Mouse (Mus musculus) MEL (cell line): ENCODE data around the gene Cblc.

ENCODE experiments used
- CTCF ChIP-seq, 3 experiments: IDR thresholded peaks in 2 of 3; conservative IDR thresholded peaks in 1 of 3; 2 replicates each; pipeline ENCODE4 v1.5.1; 2011 to 2012; ENCODE audit warnings: low read length in 3 of 3, low read depth in 2 of 3, mild to moderate bottlenecking in 2 of 3, improper control_type of control experiment in 1 of 3, inconsistent platforms in 1 of 3, mixed read lengths in 1 of 3, moderate library complexity in 1 of 3; ENCODE audit not compliant: control insufficient read depth in 1 of 3, insufficient read depth in 1 of 3, poor library complexity in 1 of 3, severe bottlenecking in 1 of 3
- EP300 ChIP-seq, 2 experiments: IDR thresholded peaks; 2 replicates each; pipeline ENCODE4 v1.6.1; 2011; ENCODE audit warnings: improper control_type of control experiment in 2 of 2, low read length in 2 of 2, low read depth in 1 of 2, mild to moderate bottlenecking in 1 of 2
- JUND ChIP-seq: IDR thresholded peaks from 2 replicates; pipeline ENCODE4 v1.6.1; 2011; ENCODE audit warnings: low read depth, mild to moderate bottlenecking, improper control_type of control experiment, low read length
- MAX ChIP-seq: IDR thresholded peaks from 2 replicates; pipeline ENCODE4 v1.6.1; 2011; ENCODE audit warnings: low read length, improper control_type of control experiment
- MYC ChIP-seq: IDR thresholded peaks from 2 replicates; pipeline ENCODE4 v1.6.1; 2011; ENCODE audit warnings: low read depth, mild to moderate bottlenecking, low read length, improper control_type of control experiment, moderate library complexity
- POLR2A ChIP-seq, 2 experiments: IDR thresholded peaks; 2 replicates each; pipeline ENCODE4 v1.6.1; 2011 to 2012; ENCODE audit warnings: low read length in 2 of 2, mild to moderate bottlenecking in 2 of 2, control low read depth in 1 of 2, improper control_type of control experiment in 1 of 2, low read depth in 1 of 2, moderate library complexity in 1 of 2; ENCODE audit not compliant: control insufficient read depth in 1 of 2, insufficient read depth in 1 of 2, poor library complexity in 1 of 2
- ZKSCAN1 ChIP-seq: IDR thresholded peaks from 2 replicates; pipeline ENCODE4 v1.6.1; 2012; ENCODE audit warnings: low read depth, mild to moderate bottlenecking, inconsistent platforms, low read length, improper control_type of control experiment, moderate library complexity

GRCm38 (mm10) chr7:19769001-19769400 is 27.6 kb downstream of the Cblc start:
- TF ChIP-seq ZKSCAN1 (no peak), MYC (no peak), POLR2A (IDR thresholded peaks at IDR 0.05; ENCODE audit: control insufficient read depth in 1 of 2, insufficient read depth in 1 of 2, low read depth in 1 of 2, low read length in 2 of 2, poor library complexity in 1 of 2) (no peak), JUND (no peak), MAX (no peak), EP300 (IDR thresholded peaks at IDR 0.05; ENCODE audit: low read depth in 1 of 2, low read length in 2 of 2) (no peak), CTCF (IDR thresholded peaks at IDR 0.05 in 2 of 3, conservative IDR thresholded peaks at IDR 0.05 in 1 of 3; ENCODE audit: control insufficient read depth in 1 of 3, insufficient read depth in 1 of 3, low read depth in 2 of 3, low read length in 3 of 3, poor library complexity in 1 of 3, severe bottlenecking in 1 of 3) (no peak)
